Mouse (Mus musculus) neural tube, embryonic 10.5 days (tissue): Measurements from ENCODE around the gene Zscan22.
"Not testable (repeated sequence)": the region's sequence is repeated elsewhere in the genome, so short reads cannot be mapped to it uniquely, and the experiment has no call there.

Experiments used
- DNase-seq: peaks from one replicate; pipeline ENCODE4 v3.0.0-alpha.2; 2017; ENCODE audit warnings: low spot score; ENCODE audit errors: extremely low spot score

Gene Zscan22

DNA sequence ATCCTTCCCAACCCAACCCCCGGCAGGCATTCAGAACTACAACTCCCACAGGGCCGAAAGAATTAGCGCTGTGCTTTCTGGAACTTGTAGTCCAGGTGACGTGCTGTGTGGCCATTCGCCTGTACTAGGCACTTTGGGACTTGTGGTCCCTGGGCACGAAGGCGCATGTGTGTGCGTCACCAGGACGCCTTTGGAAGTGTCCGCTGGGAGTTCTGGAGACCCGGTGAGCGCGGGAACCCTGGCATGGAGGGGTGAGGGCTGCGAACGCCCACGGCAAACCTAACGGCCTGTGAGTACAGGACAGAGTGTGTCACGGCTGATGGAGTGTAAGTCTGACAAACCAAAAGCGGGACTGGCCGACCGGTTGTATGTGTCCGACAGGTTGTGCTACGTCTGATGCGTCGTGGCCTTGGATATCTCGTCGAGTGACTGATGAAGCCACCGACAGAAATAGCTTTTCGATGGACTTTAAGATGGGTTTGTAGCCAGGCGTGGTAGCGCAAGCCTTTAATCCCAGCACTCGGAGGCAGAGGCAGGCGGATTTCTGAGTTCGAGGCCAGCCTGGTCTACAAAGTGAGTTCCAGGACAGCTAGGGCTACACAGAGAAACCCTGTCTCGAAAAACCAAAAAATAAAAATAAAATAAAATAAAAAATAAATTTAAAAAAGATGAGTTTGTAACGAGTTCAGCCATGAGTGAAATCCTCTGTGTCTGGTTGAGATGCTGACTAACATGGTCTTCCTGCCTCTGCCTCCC, at the start of gene Zscan22:
TSS of gene Zscan22 (plus strand) at position 161 of the 756 bp plus-strand sequence.
- DNase-seq, result peak; percentile 90

DNA sequence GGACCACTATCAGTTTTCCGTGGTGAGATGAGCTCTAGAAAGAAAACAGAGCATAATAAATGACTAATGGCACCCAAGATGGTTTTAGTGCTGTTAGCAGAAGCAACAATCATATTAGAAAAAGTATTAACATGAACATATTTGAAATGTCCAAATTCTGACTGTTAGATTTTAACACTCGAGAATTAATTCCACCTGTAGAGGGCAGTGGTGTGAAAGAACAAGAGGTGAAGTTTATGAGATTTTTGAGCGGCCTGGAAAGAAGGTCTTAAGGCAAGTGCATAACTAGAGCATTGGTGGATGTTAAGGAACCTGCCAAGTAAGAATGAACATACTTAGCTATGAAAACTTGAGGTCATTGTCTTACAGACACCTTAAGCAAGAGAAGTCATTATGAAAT, 23.3 kb upstream of the Zscan22 start:
- no peak for DNase-seq

DNA sequence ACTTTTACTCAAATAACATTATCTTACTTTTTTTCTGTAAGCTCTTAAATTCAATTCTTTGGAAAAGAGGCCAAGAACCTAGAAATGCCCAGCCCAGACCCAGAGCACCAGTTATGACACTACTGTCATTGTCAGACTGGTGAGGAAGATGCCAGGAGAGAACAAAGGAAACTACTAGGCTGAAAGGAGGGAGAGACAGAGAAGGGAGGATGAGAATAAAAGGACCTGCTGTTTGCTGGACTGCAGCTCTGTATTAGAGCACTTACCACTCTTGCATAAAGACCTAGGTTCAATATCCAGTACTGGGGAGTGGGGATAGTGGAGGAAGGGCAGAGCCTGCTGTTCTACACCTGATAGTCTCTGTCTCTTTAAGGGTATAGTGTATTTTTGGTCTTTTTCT, 17.6 kb upstream of the Zscan22 start:
- DNase-seq, result no peak

DNA sequence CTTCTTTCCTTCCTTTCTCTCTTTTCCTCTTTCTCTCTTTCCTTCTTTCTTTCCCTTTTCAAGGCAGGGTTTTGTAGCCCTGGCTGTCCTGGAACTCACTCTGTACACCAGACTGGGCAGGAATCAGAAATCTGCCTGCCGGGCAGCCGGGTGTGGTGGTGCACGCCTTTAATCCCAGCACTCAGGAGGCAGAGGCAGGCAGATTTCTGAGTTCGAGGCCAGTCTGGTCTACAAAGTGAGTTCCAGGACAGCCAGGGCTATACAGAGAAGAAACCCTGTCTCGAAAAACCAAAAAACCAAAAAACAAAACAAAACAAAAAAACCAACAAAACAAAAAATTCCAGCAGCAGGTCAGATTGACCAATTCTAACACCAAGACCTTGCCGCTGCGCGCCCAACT, 17.1 kb upstream of the Zscan22 start:
- not testable (repeated sequence) for DNase-seq

DNA sequence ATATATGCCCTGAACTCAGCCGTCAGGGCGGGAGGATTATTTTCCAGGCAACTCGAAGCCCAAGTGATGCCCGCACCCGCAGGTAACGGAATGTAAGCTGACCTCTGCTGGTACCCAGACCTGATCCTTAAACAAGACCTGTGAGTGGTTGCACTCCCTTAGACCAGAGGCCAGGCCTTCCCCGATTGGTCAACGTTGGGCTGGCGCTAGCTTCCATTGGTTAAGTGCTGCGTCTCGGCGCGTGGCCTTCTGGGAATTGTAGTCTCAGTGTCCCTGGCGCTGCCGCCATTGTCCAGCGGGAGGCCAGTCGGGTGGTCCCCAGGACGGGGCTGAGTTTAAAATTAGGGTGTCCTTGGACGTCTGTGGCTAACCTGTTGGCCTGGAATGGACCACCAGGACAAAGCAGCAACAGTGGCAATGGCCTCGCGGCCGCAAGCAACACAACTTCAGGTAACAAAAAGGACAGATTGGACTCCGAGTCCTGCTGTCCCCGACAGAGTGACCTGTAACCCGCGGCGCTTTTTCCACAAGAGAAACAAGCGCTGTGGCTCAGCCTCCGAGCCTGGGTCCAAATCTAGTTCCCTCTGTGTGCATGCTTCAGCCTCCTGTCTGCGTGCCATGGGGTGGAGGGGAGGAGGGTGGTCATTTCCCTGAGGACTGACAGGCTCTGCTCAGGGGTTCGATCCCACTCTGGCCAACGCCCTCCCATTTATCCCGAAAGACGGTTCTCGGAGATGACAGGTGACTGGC, 16.5 kb upstream of the Zscan22 start, which contains the start of gene Zfp128:
TSS of gene Zfp128 (plus strand) at position 267 of the 750 bp plus-strand sequence.
- DNase-seq, result peak; percentile 91

DNA sequence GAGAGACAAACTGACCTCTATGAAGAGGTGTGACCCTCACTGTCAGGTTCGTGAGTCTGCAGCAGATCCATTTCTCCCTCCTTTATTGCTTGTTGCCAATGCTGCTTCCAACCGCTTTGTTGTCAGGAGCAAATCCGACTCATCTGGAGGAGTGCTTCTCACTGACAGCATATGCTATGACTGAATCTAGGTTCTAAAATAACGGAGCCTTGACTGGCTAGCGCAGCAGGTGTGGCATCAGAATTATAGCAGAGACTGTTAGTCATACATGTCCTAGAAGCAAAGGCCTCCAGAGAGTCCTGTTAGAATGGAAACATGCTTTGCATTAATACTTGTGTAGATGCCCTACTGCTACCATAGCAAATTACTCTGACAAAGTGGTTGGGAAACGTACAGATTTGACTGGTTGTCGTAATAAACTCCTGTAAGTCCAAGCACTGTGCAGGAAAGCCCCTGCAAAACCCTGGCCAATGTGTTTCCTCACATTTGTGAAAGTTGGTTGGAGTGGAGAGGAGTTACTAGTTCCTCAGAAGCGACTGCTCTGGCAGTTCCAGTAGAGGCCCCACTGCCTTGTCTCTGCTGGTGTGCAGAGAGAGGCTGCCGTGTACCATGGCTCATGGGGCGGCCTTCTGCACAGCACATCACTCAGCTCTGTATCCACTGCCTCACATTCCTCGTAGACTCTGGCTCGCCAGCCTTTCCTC, 10.9 kb upstream of the Zscan22 start:
- no peak for DNase-seq

DNA sequence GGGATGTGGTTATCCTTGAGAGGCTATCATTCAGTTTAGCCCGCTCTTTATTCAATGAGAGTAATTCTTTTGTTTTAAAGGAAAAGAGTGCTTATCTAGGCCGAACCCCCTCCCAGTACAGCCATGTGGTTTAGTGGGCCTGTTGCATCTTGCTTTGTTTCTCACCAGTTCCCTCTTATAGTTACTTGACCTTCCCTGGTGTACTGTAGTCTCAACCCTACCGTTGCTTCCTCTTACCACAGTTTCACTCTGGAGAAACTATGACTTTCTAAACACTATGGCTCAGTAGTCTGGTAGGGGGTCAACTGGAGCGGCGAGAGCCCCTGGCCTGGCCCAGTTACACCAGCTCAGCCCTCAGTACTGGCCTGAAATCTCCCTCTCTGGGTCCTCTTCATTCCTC, 10.0 kb upstream of the Zscan22 start:
- no peak for DNase-seq

DNA sequence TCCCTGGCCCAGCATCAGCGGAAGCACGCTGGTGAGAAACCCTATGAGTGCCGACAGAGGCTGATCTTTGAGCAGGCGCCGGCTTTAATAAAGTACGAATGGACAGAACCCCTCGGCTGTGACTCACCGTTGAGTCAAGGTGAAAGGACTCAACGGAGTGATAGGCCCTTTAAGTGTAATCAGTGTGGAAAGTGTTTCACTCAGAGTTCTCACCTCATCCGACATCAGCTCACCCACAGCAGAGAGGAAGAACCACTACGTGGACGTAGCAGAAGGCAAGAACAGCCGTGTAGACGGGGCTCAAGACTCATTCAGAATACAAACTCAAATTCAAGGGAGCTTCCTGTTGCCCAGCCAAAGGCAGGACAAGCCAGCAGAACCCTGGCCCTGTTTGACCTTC, 6.7 kb upstream of the Zscan22 start:
- no peak for DNase-seq

DNA sequence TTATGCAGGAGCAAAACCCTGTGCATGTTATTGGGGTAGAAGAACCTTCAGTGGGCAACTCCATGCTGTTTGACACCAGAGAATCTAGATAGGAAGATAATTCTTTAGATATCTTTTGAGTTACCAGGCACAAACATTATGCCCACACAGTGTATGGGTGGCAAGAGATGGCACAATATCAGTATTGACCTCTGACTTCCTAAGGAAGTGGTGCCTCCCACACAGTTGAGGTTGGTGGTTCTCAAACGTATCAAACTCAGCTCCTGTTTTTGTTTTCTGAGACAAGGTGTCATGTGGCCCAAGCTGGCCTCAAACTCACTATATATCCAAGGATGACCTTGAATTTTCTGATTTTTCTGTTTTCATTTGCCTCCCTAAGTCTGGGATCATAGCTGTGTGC, 6.3 kb upstream of the Zscan22 start:
- DNase-seq, result no peak

DNA sequence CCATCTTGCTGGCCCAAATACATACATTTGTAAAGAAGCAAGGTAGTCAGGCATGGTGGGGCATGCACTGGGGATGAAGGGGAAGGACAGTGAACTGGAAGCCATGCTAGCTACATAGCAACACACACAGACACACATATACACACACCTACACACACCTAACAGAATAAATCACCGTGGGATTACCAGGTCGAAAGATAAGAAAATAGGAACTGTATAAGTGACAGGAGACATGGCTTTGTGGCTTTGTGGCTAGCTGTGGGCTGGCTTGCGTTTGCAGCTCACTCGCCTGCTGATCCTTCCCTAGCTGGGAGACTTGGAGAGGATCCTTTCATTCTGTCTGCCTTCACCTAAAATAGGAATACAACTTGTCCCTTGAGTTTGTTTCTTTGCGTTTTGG, 3.9 kb downstream of the Zscan22 start:
- DNase-seq, result no peak

DNA sequence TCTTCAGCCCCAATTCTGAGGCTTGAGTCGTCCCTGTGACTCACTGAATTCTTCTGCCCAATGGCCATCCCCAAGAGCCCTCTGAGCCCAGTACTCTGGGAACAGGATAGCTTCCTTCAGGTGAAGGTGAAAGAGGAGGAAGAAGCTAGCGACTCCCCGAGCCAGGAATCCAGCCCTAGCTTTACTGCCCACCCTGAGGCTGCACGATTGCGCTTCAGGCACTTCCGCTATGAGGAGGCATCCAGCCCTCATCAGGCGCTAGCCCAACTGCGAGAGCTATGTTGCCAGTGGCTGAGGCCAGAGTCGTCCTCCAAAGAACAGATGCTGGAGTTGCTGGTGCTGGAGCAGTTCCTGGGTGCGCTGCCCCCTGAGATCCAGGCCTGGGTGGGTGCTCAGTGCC, 6.0 kb downstream of the Zscan22 start:
- no peak for DNase-seq

DNA sequence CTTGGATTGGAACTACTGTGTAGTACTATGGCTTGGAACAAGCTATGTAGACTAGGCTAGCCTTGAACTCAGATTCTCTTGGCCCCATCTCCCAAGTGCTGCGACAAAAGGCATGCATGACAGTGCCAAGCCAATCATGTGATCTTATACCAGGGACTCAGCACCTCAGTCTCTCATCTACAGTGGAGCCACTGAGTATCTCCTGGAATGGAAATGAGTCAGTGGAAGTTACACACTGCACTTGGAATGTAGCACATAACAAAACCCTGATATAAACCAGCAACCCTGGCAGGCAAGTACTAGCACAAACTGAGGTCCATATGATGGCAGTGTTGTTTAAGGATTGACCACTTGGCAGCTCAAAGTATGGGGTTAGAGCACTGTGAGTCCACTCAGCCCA, 7.5 kb downstream of the Zscan22 start:
- DNase-seq, result no peak

DNA sequence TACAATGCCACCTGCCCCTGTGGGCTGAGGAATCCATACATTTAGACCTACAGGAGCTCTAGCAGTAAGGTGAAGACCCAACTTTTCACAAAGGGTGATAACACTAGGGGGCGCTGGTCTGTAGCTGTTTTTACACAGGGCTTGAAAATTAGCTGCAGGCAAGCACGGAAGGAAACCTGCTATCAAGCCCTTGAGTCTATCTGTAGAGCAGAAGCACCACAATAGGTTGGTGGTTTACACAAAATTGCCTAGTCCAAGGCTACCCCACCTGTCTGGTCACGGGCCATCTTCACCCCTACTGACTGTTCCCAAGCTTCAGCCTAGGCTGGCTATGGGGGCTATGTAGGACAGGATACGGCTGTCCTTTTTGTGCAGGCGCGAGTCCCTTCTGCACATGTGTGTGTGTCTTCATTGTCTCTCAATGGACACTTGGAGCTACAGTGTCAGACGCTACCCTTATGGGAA, 11.9 kb downstream of the Zscan22 start:
- peak; percentile 70 for DNase-seq

DNA sequence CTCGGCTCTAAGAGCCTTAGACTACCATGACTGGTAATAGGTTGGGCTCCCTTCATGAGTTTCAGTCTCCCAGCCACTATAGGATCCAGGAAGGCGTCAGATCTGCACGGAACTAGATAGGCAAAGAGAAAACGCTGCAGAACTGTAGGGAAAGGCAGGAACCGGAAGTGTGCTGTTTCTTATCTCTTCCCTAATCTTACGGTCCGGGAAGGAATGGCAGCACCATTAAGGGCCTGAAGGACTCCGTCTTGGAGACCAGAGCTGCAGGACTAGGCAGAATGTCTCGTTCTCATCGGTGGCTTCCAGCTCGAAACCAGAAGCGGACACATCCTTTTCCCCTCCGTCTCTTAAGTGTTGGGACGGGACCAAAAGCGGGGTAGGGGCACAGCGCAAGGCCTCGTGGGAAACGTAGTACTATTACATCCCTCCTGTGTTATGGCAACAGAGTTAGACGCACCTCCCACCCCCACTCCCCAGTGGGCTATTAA, 12.6 kb downstream of the Zscan22 start:
- DNase-seq, result peak; percentile 67

DNA sequence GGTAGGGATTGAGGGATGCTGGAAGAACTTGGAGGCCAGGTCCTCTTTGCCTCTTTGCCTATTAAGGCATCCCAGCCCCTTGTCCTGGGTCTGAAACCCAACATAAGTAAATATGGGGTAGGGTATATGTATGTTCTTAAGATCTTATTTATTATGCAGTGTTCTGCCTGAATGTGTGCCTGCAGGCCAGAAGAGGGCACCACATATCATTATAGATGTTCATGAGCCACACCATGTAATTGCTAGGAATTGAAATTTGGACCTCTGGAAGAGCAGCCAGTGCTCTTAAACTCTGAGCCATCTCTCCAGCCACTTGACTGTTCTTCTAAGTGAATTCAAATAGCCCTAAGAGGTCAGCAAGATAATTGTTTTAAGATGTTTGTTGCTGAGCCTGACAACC, 15.9 kb downstream of the Zscan22 start:
- DNase-seq, result no peak

DNA sequence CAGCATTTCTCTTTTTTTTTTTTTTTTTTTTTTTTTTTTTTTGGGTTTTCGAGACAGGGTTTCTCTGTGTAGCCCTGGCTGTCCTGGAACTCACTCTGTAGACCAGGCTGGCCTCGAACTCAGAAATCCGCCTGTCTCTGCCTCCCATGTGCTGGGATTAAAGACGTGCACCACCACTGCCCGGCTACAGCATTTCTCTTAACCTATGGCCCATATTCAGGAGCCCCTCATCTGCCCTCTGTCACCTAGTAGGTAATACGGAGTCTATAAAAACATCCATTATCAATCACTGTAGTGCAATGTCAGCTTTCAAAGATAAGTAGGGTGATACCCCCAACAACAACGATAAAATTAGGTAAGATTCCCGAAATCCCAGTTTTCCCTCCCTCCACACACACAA, 22.9 kb downstream of the Zscan22 start:
- not testable (repeated sequence) for DNase-seq

DNA sequence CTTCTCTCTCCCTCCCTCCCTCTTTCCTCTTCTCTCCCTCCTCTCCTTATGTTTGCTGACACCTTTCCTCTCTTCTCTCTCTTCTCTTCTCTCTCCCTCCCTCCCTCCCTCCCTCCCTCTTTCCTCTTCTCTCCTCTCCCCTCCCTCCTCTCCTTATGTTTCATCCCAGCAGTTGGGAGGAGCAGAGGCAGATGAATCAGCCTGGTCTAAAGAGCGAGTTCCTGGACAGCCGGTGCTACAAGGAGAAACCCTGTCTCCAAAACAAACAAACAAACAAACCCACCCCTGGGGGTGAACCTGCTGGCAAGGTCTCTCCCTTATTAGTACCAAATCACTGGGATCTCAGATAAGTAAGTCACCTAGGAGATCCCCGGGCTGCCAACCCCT, 23.7 kb downstream of the Zscan22 start:
- DNase-seq, result no peak

DNA sequence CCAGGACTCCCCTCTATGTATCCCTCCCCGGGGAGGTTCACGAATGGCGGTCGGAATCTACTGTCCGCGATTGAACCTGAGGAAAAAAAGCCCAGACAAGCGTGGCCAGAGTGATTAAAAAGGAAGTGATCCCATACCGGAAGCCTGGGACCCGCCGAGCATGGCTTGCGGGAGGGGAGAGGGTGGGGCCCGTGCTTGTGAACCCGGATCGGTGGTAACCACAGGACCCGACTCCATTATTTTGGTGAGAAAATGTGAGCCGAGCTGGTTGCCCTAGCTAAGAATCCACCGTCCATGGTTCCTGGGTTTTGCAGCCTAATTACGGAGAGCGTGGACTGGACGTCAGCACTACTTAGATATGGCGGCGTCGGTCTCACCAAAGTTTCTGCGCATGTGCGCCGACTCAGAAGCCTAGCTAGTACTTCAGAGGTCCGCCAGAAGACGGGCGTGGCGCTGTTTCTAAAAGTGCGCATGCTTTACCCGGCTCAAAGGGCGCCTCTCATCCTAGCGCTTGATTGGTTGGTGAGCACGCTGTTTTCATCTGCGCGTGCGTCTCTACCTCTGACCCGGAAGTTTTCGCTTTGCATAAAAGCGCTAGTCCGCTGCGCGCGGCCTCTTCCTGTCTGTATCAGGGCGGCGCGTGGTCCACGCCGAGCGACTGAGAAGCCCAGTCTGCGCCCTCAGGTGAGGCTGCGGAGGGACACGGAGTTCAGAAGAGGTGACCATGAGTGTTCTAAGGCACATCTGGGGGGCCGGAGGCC, 24.3 kb downstream of the Zscan22 start, which contains the start of gene Rps5:
TSS of gene Rps5 (plus strand) at position 586 of the 761 bp plus-strand sequence.
- DNase-seq, result peak; percentile 96

DNA sequence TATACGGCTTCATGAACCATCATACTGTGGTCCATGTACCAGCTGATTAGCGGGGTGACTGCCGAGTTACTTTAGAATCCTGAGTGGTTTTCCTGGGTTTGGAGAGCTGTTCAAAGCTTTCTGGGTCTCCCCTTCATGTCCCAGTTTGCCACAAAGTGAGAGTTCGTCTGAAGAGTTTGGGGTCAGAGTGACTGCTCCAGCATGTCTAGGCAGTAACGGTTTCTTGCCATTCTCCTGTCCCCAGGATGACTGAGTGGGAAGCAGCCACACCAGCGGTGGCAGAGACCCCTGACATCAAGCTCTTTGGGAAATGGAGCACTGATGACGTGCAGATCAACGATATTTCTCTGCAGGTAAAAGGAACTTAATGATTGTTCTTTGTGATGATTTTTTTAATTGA, 25.1 kb downstream of the Zscan22 start:
- no peak for DNase-seq

DNA sequence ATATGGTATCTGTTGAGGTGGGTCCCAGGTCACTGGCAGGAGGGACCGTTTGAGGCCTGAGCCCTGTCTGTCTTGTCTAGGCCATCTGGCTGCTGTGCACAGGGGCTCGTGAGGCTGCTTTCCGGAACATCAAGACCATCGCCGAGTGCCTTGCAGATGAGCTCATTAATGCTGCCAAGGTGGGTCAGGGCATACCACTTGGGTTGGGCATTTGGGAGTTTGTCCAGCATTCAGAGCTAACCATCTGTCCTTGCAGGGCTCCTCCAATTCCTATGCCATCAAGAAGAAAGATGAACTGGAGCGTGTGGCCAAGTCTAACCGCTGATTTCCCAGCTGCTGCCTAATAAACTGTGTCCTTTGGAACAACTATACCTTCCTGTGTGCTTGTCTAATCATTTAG, 28.7 kb downstream of the Zscan22 start:
- DNase-seq, result no peak

DNA sequence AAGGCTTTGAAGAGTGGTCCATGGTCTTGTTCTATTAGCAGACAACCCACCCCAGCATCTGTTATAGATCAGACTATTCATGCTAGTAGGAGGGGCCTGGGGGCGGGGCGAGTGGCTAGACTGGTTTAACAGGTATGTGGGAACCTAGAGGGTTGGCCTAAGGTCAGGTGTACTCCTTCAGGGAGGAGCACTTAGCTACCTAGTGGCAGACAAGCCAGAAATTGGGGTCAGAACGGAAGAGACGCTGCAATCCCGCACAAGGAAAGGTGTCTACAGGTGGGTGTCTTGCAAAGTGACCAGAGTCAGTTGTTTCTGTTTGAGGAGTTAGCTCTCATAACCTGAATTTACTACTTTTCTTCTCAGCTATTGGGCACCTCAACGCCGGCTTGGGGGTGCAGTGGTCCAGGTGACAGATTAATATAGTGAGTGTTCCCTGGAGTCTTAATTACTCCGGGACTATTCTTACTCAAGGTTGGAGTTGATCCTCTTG, 29.6 kb downstream of the Zscan22 start, which contains the start of gene Rnf225:
TSS of gene Rnf225 (plus strand) at position 226 of the 490 bp plus-strand sequence.
- DNase-seq, result peak; percentile 45
